Mouse (Mus musculus): ENCODE data around the gene Grik4.

DNA sequence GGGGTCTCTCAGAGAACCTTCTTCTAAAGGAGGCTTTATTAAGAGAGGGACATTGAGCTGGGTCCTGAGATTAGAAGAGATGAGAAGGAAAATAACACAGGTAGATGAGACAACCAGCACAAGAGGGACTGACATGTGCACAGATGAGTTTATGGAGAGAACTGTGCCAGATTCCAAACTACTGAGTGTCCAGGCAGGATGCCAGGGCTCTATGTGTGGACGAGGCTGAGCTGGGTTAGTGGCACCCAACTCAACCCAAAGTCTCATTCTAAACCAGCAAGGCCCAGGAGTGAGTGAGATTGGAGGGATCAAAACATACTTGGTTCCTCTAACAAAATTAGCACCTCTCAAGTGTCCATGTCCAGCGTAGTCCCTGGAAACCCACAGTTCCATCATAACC is 31.1 kb downstream of the Grik4 start:
- TF ChIP-seq POLR2A (IDR thresholded peaks at IDR 0.05; ENCODE audit: low read depth, low read length) (no peak), KAT2A (IDR thresholded peaks at IDR 0.05; ENCODE audit: insufficient replicate concordance, low read length) (no peak), ELF1 (IDR thresholded peaks at IDR 0.05; ENCODE audit: low read depth, low read length) (no peak), PAX5 (IDR thresholded peaks at IDR 0.05; ENCODE audit: low read length) (no peak), JUND (conservative IDR thresholded peaks at IDR 0.05; ENCODE audit: low read depth, low read length) (no peak), EP300 (IDR thresholded peaks at IDR 0.05; ENCODE audit: low read length) (no peak), CTCF (conservative IDR thresholded peaks at IDR 0.05 in 1 of 2, IDR thresholded peaks at IDR 0.05 in 1 of 2; ENCODE audit: low read depth in 2 of 2, low read length in 2 of 2) (no peak), USF1 (IDR thresholded peaks at IDR 0.05; ENCODE audit: low read depth, low read length) (no peak), GABPA (IDR thresholded peaks at IDR 0.05; ENCODE audit: insufficient replicate concordance, low read depth, low read length) (no peak), TCF12 (IDR thresholded peaks at IDR 0.05; ENCODE audit: low read depth, low read length) (no peak), MAX (IDR thresholded peaks at IDR 0.05; ENCODE audit: low read length) (no peak), MXI1 (IDR thresholded peaks at IDR 0.05; ENCODE audit: low read depth, low read length) (no peak), HCFC1 (IDR thresholded peaks at IDR 0.05; ENCODE audit: low read depth, low read length) (no peak)

Measured in CH12.LX (cell line).